Mouse (Mus musculus) hindbrain, embryonic 11.5 days (tissue): ENCODE results near the gene Map3k9. TPM values are rescaled to one million over a fixed set of nuclear protein-coding genes. Genes with fewer than 3 reads are reported as not detected.

Experiments used
- polyA plus RNA-seq: library from polyadenylated mRNA; unstranded; fragments of >200 nt; fragmentation: Nextera tagmentation; extraction: Ambion mirVana; gene quantifications from 2 replicates; pipeline ENCODE4 v1.2.1, GENCODE M21; 2014

Map3k9 gene
- polyA plus RNA-seq, 1 experiment from 2014 or later, result 3.4 TPM

Other genes with a start within 250 kb of the Map3k9 start
- gene Gm20498, start 248.3 kb downstream of the Map3k9 start, polyA plus RNA-seq, result 27.0 and 31.3 TPM in 2 replicates
- 34.2 and 40.1 TPM in 2 replicates for gene Synj2bp, start 248.3 kb downstream of the Map3k9 start, polyA plus RNA-seq
- 0.24 and 0.82 TPM in 2 replicates for gene Adam21, start 212.7 kb downstream of the Map3k9 start, polyA plus RNA-seq
- 72.0 and 84.6 TPM in 2 replicates for gene Med6, start 186.2 kb downstream of the Map3k9 start, polyA plus RNA-seq
- 1.3 and 2.1 TPM in 2 replicates for gene Ttc9, start 149.9 kb downstream of the Map3k9 start, polyA plus RNA-seq
- 11.3 and 13.0 TPM in 2 replicates for gene Pcnx, start 78.8 kb upstream of the Map3k9 start, polyA plus RNA-seq